Mouse (Mus musculus): Measurements from ENCODE around the gene Mad2l2.

GRCm38 (mm10) chr4:148097936-148098335 lies 32.2 kb upstream of the Mad2l2 start:
- TF ChIP-seq CTCF (IDR thresholded peaks at IDR 0.05; ENCODE audit: control insufficient read depth, insufficient read depth, insufficient read length), result no peak
- TF ChIP-seq MAX (IDR thresholded peaks at IDR 0.05), result no peak
- TF ChIP-seq USF1 (IDR thresholded peaks at IDR 0.05; ENCODE audit: low read depth), result no peak
- no peak for TF ChIP-seq MYOG (IDR thresholded peaks at IDR 0.05; ENCODE audit: control insufficient read depth, extremely low read depth, insufficient read length)
- TF ChIP-seq MYOD1 (IDR thresholded peaks at IDR 0.05; ENCODE audit: control insufficient read depth, insufficient read length, low read depth), result no peak
- TF ChIP-seq CEBPB (IDR thresholded peaks at IDR 0.05; ENCODE audit: low read depth), result no peak
- TF ChIP-seq FOSL1 (IDR thresholded peaks at IDR 0.05; ENCODE audit: insufficient read depth, low read length, poor library complexity, severe bottlenecking), result no peak
